Mouse (Mus musculus): ENCODE data around the gene Scn9a. TPM values are rescaled to one million over a fixed set of nuclear protein-coding genes. Genes with fewer than 3 reads are reported as not detected.

The Scn9a gene
- not detected for total RNA-seq (2021)
- long read RNA-seq, experiment 1: 0 reads
- long read RNA-seq, experiment 2: 0 reads

- no peak for DNase-seq (ENCODE audit: low spot score)
Observed at GRCm38 (mm10) chr2:66634580-66635359, at the start of gene Scn9a. Gene Scn9a (minus strand): TSS chr2:66634962.

- no peak for DNase-seq (ENCODE audit: low spot score)
Observed at GRCm38 (mm10) chr2:66661988-66662387, 27.2 kb upstream of the Scn9a start.

- DNase-seq (ENCODE audit: low spot score): no peak
Observed at GRCm38 (mm10) chr2:66656430-66656829, 21.7 kb upstream of the Scn9a start.

- DNase-seq (ENCODE audit: low spot score): no peak
Observed at GRCm38 (mm10) chr2:66655431-66655830, 20.7 kb upstream of the Scn9a start.

- no peak for DNase-seq (ENCODE audit: low spot score)
Observed at GRCm38 (mm10) chr2:66644384-66644783, 9.6 kb upstream of the Scn9a start.

GRCm38 (mm10) chr2:66632728-66633127 is 2.0 kb downstream of the Scn9a start:
- DNase-seq (ENCODE audit: low spot score): no peak

- no peak for DNase-seq (ENCODE audit: low spot score)
Observed at GRCm38 (mm10) chr2:66611091-66611490, 23.7 kb downstream of the Scn9a start.

GRCm38 (mm10) chr2:66597313-66597712 is 37.4 kb downstream of the Scn9a start:
- no peak for DNase-seq (ENCODE audit: low spot score)

- no peak for DNase-seq (ENCODE audit: low spot score)
Observed at GRCm38 (mm10) chr2:66596145-66596544, 38.6 kb downstream of the Scn9a start.

GRCm38 (mm10) chr2:66590151-66590550 is 44.6 kb downstream of the Scn9a start:
- DNase-seq (ENCODE audit: low spot score): no peak

- no peak for DNase-seq (ENCODE audit: low spot score)
Observed at GRCm38 (mm10) chr2:66580026-66580808, 54.5 kb downstream of the Scn9a start.

- no peak for DNase-seq (ENCODE audit: low spot score)
Observed at GRCm38 (mm10) chr2:66548254-66548653, 86.5 kb downstream of the Scn9a start.

- no peak for DNase-seq (ENCODE audit: low spot score)
Observed at GRCm38 (mm10) chr2:66519966-66520365, 114.8 kb downstream of the Scn9a start.

- DNase-seq (ENCODE audit: low spot score): no peak
Observed at GRCm38 (mm10) chr2:66511424-66511823, 123.3 kb downstream of the Scn9a start.

- no peak for DNase-seq (ENCODE audit: low spot score)
Observed at GRCm38 (mm10) chr2:66508032-66508431, 126.7 kb downstream of the Scn9a start.

GRCm38 (mm10) chr2:66507616-66508015 is 127.1 kb downstream of the Scn9a start:
- no peak for DNase-seq (ENCODE audit: low spot score)

GRCm38 (mm10) chr2:66502158-66502557 is 132.6 kb downstream of the Scn9a start:
- no peak for DNase-seq (ENCODE audit: low spot score)

- no peak for DNase-seq (ENCODE audit: low spot score)
Observed at GRCm38 (mm10) chr2:66494556-66494955, 140.2 kb downstream of the Scn9a start.

GRCm38 (mm10) chr2:66478395-66478794 is 156.4 kb downstream of the Scn9a start:
- no peak for DNase-seq (ENCODE audit: low spot score)

GRCm38 (mm10) chr2:66473181-66473822 is 161.5 kb downstream of the Scn9a start:
- DNase-seq (ENCODE audit: low spot score): no peak

- no peak for DNase-seq (ENCODE audit: low spot score)
Observed at GRCm38 (mm10) chr2:66465484-66465883, 169.3 kb downstream of the Scn9a start.

- DNase-seq (ENCODE audit: low spot score): no peak
Observed at GRCm38 (mm10) chr2:66464874-66465458, 169.8 kb downstream of the Scn9a start.

Measured in gastrocnemius, adult 18-20 months (tissue).